23 mouse cellular contexts compared by ENCODE assay signal in the genomic region with DNA sequence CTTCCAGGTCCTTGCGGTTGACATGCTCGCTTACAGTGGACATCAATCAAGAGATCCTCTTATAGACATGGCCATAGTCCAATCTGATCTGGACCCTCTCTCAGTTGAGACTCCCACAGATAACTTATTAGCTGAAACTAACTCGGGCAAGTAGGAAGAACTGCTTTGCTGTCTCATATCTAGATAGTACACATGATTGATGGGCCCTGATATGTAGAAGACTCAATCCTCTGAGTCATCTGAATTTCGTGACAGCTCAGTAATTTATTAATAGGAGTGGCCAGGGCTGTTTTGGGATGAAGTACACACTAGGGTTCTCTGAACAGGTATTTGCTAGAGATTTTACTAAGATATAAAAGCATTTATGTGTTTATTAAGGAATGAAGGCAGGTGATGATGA. TPM values are rescaled to one million over a fixed set of nuclear protein-coding genes. Genes with fewer than 3 reads are reported as not detected.
DNase-seq lines count a peak whose midpoint lies in the region; ATAC-seq and TF ChIP-seq lines count a peak whose summit lies in the region.
"Had no signal": no experiment of that assay in that cellular context is flagged by ENCODE, and none has a peak within 500 bp of the region (broad histone marks: within the 10 kb centered on the region; RNA-seq: fewer than 3 reads in every experiment).

No protein-coding gene starts in this region.

- no peaks in the 10 kb centered on the region for H3K9me3 ChIP-seq in intestine, embryonic 15.5 days
- no peaks in the 10 kb centered on the region for H3K9me3 ChIP-seq in intestine, postnatal 0 days (ENCODE audit: control insufficient read depth)
- H3K9me3 ChIP-seq in intestine, embryonic 16.5 days (ENCODE audit: control insufficient read depth, low read length), result no peaks in the 10 kb centered on the region
- H3K9me3 ChIP-seq: embryonic facial prominence, embryonic 10.5 days; embryonic facial prominence, embryonic 12.5 days; forebrain, embryonic 13.5 days; forebrain, embryonic 15.5 days; G1E had no signal

- peak; percentile 39 for DNase-seq in adrenal gland, adult 2 months
- no peak for DNase-seq in adrenal gland, postnatal 14 days
- no peak for DNase-seq in spleen, postnatal 10 days (ENCODE audit: low spot score in 2 of 2)
- DNase-seq: adrenal gland, adult 8-10 months; B cell, adult 2 months; cerebellum, adult 11-12 months; cerebellum, adult 2 months; cerebellum, adult 9-10 months; cerebellum, postnatal 10 days; cerebellum, postnatal 25 days; forebrain, postnatal 0 days had no signal

- no peaks in the 10 kb centered on the region for H3K36me3 ChIP-seq in intestine, embryonic 15.5 days
- H3K36me3 ChIP-seq in intestine, postnatal 0 days (ENCODE audit: control insufficient read depth, insufficient read depth), result no peaks in the 10 kb centered on the region
- no peaks in the 10 kb centered on the region for H3K36me3 ChIP-seq in intestine, embryonic 16.5 days (ENCODE audit: control insufficient read depth, insufficient read depth, low read length)
- H3K36me3 ChIP-seq: embryonic facial prominence, embryonic 10.5 days; embryonic facial prominence, embryonic 12.5 days; forebrain, embryonic 15.5 days; G1E had no signal

- WGBS in intestine, embryonic 15.5 days, result 63% methylated on average over 4 of the region's 4 CpGs
- WGBS in intestine, postnatal 0 days, result 58% methylated on average over 4 of the region's 4 CpGs
- WGBS in intestine, embryonic 16.5 days, result 62% methylated on average over 4 of the region's 4 CpGs

- 0 out of 2 replicates have a peak, but pooled peaks have one; percentile 15 for ATAC-seq in intestine, embryonic 15.5 days
- ATAC-seq in intestine, postnatal 0 days, result no peak
- ATAC-seq in intestine, embryonic 16.5 days, result 0 out of 2 replicates have a peak, but pooled peaks have one; percentile 33
- ATAC-seq: activated CD4-positive, CD25-positive, alpha-beta regulatory T cell, adult 4 months; CD4-positive, CD25-positive, alpha-beta regulatory T cell, adult 4 months; forebrain, embryonic 13.5 days; forebrain, embryonic 15.5 days; forebrain, postnatal 0 days; Patski had no signal

- H3K9ac ChIP-seq in intestine, embryonic 15.5 days, result no peak overlapping the region
- H3K9ac ChIP-seq in intestine, postnatal 0 days (ENCODE audit: low read depth, low read length), result no peak overlapping the region
- H3K9ac ChIP-seq in intestine, embryonic 16.5 days (ENCODE audit: low read depth, low read length), result no peak overlapping the region
- H3K9ac ChIP-seq: embryonic facial prominence, embryonic 12.5 days; forebrain, embryonic 13.5 days; forebrain, embryonic 15.5 days; forebrain, postnatal 0 days had no signal

- no peak overlapping the region for H3K27ac ChIP-seq in intestine, embryonic 15.5 days
- no peak overlapping the region for H3K27ac ChIP-seq in intestine, postnatal 0 days (ENCODE audit: low read depth, low read length)
- no peak overlapping the region for H3K27ac ChIP-seq in intestine, embryonic 16.5 days (ENCODE audit: low read length)
- H3K27ac ChIP-seq: embryonic facial prominence, embryonic 10.5 days; embryonic facial prominence, embryonic 12.5 days; forebrain, embryonic 13.5 days; forebrain, embryonic 15.5 days had no signal

- H3K4me3 ChIP-seq in intestine, embryonic 15.5 days (replicated peaks), result no peak overlapping the region
- no peak overlapping the region for H3K4me3 ChIP-seq in intestine, postnatal 0 days (ENCODE audit: low read depth, low read length)
- no peak overlapping the region for H3K4me3 ChIP-seq in intestine, embryonic 16.5 days (ENCODE audit: low read length)
- H3K4me3 ChIP-seq: embryonic facial prominence, embryonic 10.5 days; embryonic facial prominence, embryonic 12.5 days; forebrain, embryonic 13.5 days; forebrain, embryonic 15.5 days had no signal

- no peak for TF ChIP-seq CTCF in intestine, postnatal 0 days (IDR thresholded peaks at IDR 0.05; ENCODE audit: low read depth)

- no peaks in the 10 kb centered on the region for H3K27me3 ChIP-seq in intestine, embryonic 15.5 days (replicated peaks)
- H3K27me3 ChIP-seq in intestine, postnatal 0 days (replicated peaks; ENCODE audit: control insufficient read depth, insufficient read depth, low read length), result no peaks in the 10 kb centered on the region
- H3K27me3 ChIP-seq in intestine, embryonic 16.5 days (replicated peaks; ENCODE audit: control insufficient read depth, insufficient read depth, low read length), result no peaks in the 10 kb centered on the region
- H3K27me3 ChIP-seq: CH12.LX; embryonic facial prominence, embryonic 12.5 days; forebrain, embryonic 15.5 days had no signal

- H3K4me2 ChIP-seq in intestine, embryonic 15.5 days (replicated peaks), result no peak overlapping the region
- no peak overlapping the region for H3K4me2 ChIP-seq in intestine, postnatal 0 days (replicated peaks; ENCODE audit: low read depth)
- no peak overlapping the region for H3K4me2 ChIP-seq in intestine, embryonic 16.5 days (ENCODE audit: low read depth, low read length)
- H3K4me2 ChIP-seq: embryonic facial prominence, embryonic 12.5 days; forebrain, embryonic 13.5 days; forebrain, embryonic 15.5 days had no signal

- no peaks in the 10 kb centered on the region for H3K4me1 ChIP-seq in intestine, embryonic 15.5 days (replicated peaks)
- H3K4me1 ChIP-seq in intestine, postnatal 0 days (replicated peaks; ENCODE audit: control insufficient read depth, insufficient read depth, low read length), result no peaks in the 10 kb centered on the region
- H3K4me1 ChIP-seq in intestine, embryonic 16.5 days (ENCODE audit: control insufficient read depth, insufficient read depth, low read length), result no peaks in the 10 kb centered on the region
- H3K4me1 ChIP-seq: embryonic facial prominence, embryonic 10.5 days; embryonic facial prominence, embryonic 12.5 days; forebrain, embryonic 13.5 days; forebrain, embryonic 15.5 days had no signal

RNA-seq across cellular contexts. Expression of gene Lancl1, which starts 10.0 kb away (rescaled TPM):
- total RNA-seq in adrenal gland, adult 2 months (2021), result 10 to 100 TPM; 48.4 to 53.4 TPM
- 37.8 and 58.0 TPM in 2 replicates for polyA plus RNA-seq in adrenal gland, adult 2 months (2012; rRNA removed)
- total RNA-seq in adrenal gland, postnatal 14 days (2021), result 43.2 and 45.7 TPM in 2 replicates
- polyA plus RNA-seq in intestine, embryonic 15.5 days (2015; fragmentation: Nextera tagmentation; extraction: Ambion mirVana), result 68.5 and 71.6 TPM in 2 replicates
- polyA plus RNA-seq in intestine, postnatal 0 days (2015; fragmentation: Nextera tagmentation; extraction: Ambion mirVana), result 32.9 and 35.5 TPM in 2 replicates
- polyA plus RNA-seq in intestine, embryonic 16.5 days (2015; fragmentation: Nextera tagmentation; extraction: Ambion mirVana), result 56.5 and 59.8 TPM in 2 replicates
